Mouse (Mus musculus) thymus, adult 2 months (tissue): ENCODE data around the gene Alpl.

ENCODE experiments used
- CTCF ChIP-seq: fragments of 200-500 bp; IDR thresholded peaks from 2 replicates; pipeline ENCODE4 v1.5.1; 2012; ENCODE audit warnings: mild to moderate bottlenecking, control low read depth, low read length, moderate library complexity, borderline replicate concordance; ENCODE audit not compliant: control insufficient read depth, poor library complexity, insufficient read depth; ENCODE audit errors: extremely low read depth
- POLR2A ChIP-seq: fragments of 200-500 bp; IDR thresholded peaks from 2 replicates; pipeline ENCODE4 v1.6.1; 2012; ENCODE audit warnings: mild to moderate bottlenecking, low read length, control low read depth, moderate library complexity; ENCODE audit not compliant: control insufficient read depth, poor library complexity, insufficient read depth; ENCODE audit errors: extremely low read depth

DNA sequence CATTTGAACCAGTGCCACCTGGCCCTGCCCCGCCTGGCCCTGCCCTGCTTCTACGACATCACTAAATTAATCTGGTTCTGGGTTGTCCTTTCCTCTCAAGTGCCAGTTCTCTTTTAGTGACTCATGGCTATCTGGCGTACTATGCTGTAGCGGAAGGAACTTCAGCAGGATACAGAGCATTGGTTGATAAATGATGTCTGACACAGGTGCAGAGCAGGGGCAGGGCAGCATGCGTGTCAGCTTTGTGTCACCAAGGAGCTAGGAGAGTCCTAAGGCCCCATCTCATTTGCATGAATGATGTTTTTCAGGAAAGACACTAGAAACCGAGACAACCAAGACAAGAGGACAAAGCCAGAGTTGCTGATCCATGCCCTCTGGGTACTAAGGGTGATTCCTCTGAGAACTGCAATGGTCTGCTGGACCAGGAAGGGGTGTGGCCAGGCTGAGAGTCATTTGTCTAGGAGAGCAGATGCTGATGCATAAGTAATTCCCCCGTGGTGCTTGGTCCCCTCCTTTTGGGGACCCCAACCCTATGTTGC, 7.6 kb downstream of the Alpl start:
- TF ChIP-seq CTCF (no peak), POLR2A (no peak)
